Mouse (Mus musculus): Measurements from ENCODE around the gene Abcc9. TPM values are rescaled to one million over a fixed set of nuclear protein-coding genes. Genes with fewer than 3 reads are reported as not detected.

The Abcc9 gene
- total RNA-seq (2021): 100 to 1,000 TPM; 223 to 229 TPM
- long read RNA-seq, experiment 1, full-length matches to known transcripts: 29 of 62 reads
- long read RNA-seq, experiment 1, partial matches to known transcripts: 15 of 62 reads
- long read RNA-seq, experiment 1, other reads (novel, unspliced or antisense): 18 of 62 reads
- long read RNA-seq, experiment 2, full-length matches to known transcripts: 24 of 66 reads
- long read RNA-seq, experiment 2, partial matches to known transcripts: 31 of 66 reads
- long read RNA-seq, experiment 2, other reads (novel, unspliced or antisense): 11 of 66 reads

GRCm38 (mm10) chr6:142701652-142702637, at the start of gene Abcc9:
Gene Abcc9, minus strand, starts transcription at chr6:142702315.
- intact Hi-C loops (cut with DNase I): loop anchor here (2.0 to 5.0 kb wide), 2 partner anchors 33 to 35 kb away; no protein-coding TSS in a partner anchor

GRCm38 (mm10) chr6:142751365-142751764, 49.2 kb upstream of the Abcc9 start:
- no peak for DNase-seq
- intact Hi-C loops (cut with DNase I): no loop called here

More at GRCm38 (mm10) chr6:142701652-142702637, at the start of gene Abcc9:
- DNase-seq: peak; percentile 65 to 71

DNA sequence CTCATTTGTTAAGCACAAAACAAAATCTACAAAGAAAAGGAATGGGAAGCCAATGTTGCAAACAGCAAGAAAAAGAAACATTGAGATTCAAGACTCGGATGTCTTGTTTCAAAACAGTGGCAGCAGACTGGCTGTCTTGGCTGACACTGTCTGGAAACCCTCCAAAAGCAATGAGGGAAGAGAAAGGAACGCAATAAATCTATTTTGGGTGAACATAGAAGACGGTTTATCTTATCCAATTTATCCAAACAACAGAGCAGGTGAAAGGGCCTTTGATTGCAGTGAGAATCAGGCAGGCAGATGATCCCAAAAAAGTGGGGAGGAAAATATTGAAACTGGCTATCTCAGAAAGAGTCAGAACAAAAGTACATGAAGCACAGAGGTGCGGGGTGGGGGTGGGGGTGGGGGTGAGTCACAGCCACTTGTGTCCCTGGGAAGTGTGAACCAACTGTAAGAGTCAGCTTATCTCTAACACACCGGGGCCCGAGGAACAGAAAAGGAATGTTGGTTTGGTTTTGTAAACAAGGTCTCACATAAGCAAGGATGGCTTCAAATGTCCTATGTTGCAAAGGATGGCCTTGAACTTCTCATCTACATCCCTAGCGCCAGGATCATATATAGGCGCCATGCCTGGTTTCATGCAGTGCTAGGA, 46.1 kb upstream of the Abcc9 start:
- intact Hi-C loops (cut with DNase I): no loop called here
- peak in 1 of 2 experiments; percentile 48 for DNase-seq

- intact Hi-C loops (cut with DNase I): no loop called here
- DNase-seq: no peak
Observed at GRCm38 (mm10) chr6:142747165-142747564, 45.0 kb upstream of the Abcc9 start.

DNA sequence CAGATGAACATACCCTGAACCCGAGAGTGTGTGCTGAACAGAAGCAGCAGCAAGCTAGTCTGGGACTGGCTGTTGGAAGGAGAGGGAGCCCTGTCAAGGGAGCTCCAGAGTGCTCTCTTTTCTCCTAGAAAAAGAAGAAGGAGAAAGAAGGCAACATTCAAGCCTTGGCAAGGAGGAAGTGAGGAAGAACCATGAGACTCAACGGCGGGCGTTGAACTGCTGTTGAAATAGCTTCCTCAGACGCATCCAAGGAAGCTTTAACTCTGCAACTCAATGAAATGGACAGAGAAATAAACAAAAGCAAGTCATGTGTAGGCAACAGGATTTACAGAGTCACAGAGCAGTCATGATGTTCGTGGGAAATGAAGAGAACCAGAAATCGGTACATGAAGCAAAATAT, 44.6 kb upstream of the Abcc9 start:
- no peak for DNase-seq
- intact Hi-C loops (cut with DNase I): no loop called here

- intact Hi-C loops (cut with DNase I): no loop called here
Observed at GRCm38 (mm10) chr6:142745484-142745883, 43.4 kb upstream of the Abcc9 start.

DNA sequence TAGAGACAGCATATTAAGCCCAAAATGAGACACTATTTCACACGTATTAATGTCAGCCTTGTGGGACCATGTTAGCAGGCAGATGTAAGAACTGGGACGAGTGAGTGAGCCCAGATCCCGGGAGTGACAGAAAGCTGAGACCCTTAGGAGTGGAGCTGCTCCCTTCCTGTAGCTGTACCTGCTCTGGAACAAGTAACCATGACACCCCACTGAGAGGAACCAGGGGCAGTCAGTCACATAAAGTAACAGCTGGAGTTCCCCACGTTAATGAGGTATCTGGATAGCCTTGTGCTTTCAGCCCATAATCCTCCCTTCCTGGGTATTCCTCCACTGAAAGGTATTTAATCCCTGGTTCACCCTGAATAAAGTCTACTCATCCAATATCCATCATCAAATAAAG, 41.1 kb upstream of the Abcc9 start:
- intact Hi-C loops (cut with DNase I): no loop called here
- DNase-seq: no peak

More at GRCm38 (mm10) chr6:142745484-142745883, 43.4 kb upstream of the Abcc9 start:
- DNase-seq: no peak

DNA sequence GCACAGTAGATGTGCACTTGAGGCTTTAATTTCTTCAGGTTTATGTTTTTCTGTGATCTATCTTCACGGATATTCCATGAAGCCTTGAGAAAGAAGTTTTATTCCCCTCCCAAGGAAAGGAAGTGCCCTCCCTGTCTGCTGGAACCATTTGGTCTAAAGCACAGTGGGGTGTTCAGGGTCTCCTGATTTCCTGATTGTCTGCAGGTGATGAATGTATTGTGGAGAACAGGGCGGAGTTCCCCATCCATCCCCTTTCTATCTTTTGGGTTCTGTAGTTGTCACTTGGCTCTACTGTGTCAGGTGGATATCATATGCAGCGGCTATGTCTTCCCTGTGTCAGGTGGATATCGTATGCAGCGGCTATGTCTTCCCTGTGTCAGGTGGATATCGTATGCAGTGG, 39.6 kb upstream of the Abcc9 start:
- intact Hi-C loops (cut with DNase I): no loop called here
- DNase-seq: no peak

DNA sequence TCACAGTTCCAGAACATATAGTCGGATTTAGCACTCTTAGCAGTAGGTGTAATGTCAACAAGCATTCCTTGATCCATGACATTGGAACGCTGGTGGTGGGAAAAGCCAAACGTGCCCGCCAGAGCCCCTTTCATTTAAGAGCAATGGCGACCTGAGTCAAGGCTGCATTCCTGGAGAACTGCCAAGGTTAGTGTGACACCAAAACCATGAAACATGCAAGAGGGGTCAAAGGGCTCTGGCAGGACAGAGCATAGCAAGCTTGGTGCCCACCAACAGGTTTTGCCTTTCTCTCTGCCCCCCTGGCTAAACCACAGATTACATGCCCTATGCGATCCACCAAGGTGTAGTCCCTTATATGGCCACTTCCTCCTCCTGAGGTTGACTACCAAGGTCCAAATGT, 36.5 kb upstream of the Abcc9 start:
- intact Hi-C loops (cut with DNase I): no loop called here
- no peak for DNase-seq

DNA sequence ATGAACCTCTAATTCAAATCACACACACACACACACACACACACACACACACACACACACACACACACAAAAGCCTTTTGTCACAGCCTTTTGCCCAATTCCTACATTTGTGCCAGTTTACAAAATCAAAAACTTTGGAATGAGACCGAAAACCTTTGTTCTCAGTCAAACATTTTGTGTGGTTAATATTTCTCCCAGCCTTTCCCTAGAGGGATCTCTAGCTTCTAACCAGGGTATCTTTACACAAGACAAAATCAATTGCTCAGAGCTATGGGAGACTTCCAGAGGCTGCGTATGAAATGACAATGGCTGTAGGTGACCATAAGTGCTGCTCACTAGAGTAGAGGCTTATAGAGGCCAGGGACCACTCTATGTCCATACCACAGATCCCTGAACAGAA, 36.1 kb upstream of the Abcc9 start:
- intact Hi-C loops (cut with DNase I): no loop called here
- DNase-seq: no peak

GRCm38 (mm10) chr6:142735302-142736005, 33.3 kb upstream of the Abcc9 start:
- intact Hi-C loops (cut with DNase I): loop anchor here (1.0 to 2.0 kb wide), 2 partner anchors 33 to 211 kb away; partner anchors contain the start of gene Abcc9
- peak in 1 of 2 experiments; percentile 57 for DNase-seq

GRCm38 (mm10) chr6:142732567-142733290, 30.6 kb upstream of the Abcc9 start:
- intact Hi-C loops (cut with DNase I): loop anchor here (5.0 kb wide), 1 partner anchor 65 kb away; no protein-coding TSS in a partner anchor
- DNase-seq: peak in 1 of 2 experiments; percentile 33

DNA sequence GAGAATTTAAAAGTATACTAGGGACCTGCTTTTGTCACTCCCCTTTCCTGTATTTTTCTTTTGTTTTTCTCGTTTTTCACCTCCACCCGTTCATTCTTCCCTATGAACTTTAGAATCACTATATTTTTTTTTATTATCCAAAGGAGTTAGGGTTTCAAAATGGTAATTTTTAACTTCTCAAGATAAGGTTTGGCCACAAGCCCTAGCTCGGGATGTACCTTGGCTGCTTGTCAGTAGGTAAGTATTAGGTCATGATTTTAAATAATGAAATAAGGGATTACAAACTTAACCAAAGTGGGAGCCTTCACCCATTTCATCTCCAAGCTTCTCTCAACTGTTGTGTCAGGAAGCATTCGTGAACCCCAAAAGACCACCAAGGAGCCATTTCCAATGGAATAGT, 23.9 kb upstream of the Abcc9 start:
- DNase-seq: no peak
- intact Hi-C loops (cut with DNase I): no loop called here

- no peak for DNase-seq
- intact Hi-C loops (cut with DNase I): no loop called here
Observed at GRCm38 (mm10) chr6:142721731-142722130, 19.6 kb upstream of the Abcc9 start.

DNA sequence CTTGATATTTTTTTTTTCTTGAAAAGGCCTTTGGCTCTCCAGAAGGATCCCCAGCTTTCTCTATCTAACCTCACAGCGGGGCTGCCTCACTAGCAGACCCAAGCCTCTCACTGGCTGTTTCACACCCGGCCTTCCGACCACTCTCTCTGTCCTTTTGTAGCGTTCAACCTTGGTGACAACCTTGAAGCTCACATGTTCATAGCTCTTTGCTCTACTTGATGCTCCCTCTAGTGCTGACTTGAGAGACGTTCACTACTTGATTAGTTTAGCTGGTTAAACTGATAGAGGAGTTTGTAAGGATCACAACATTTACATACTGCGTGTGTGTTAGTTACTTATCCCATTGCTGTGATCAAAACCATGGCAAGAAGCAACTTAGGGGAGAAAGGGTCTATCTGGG, 18.5 kb upstream of the Abcc9 start:
- no peak for DNase-seq
- intact Hi-C loops (cut with DNase I): no loop called here

GRCm38 (mm10) chr6:142718167-142718566, 16.1 kb upstream of the Abcc9 start:
- intact Hi-C loops (cut with DNase I): no loop called here
- DNase-seq: no peak

- intact Hi-C loops (cut with DNase I): no loop called here
- DNase-seq: no peak
Observed at GRCm38 (mm10) chr6:142717186-142717585, 15.1 kb upstream of the Abcc9 start.

- intact Hi-C loops (cut with DNase I): no loop called here
Observed at GRCm38 (mm10) chr6:142715026-142715425, 12.9 kb upstream of the Abcc9 start.

GRCm38 (mm10) chr6:142711106-142711505, 9.0 kb upstream of the Abcc9 start:
- intact Hi-C loops (cut with DNase I): no loop called here
- no peak for DNase-seq

More at GRCm38 (mm10) chr6:142715026-142715425, 12.9 kb upstream of the Abcc9 start:
- peak in 1 of 2 experiments; percentile 25 for DNase-seq

Measured in heart, postnatal 14 days (tissue).